In the genomic region with DNA sequence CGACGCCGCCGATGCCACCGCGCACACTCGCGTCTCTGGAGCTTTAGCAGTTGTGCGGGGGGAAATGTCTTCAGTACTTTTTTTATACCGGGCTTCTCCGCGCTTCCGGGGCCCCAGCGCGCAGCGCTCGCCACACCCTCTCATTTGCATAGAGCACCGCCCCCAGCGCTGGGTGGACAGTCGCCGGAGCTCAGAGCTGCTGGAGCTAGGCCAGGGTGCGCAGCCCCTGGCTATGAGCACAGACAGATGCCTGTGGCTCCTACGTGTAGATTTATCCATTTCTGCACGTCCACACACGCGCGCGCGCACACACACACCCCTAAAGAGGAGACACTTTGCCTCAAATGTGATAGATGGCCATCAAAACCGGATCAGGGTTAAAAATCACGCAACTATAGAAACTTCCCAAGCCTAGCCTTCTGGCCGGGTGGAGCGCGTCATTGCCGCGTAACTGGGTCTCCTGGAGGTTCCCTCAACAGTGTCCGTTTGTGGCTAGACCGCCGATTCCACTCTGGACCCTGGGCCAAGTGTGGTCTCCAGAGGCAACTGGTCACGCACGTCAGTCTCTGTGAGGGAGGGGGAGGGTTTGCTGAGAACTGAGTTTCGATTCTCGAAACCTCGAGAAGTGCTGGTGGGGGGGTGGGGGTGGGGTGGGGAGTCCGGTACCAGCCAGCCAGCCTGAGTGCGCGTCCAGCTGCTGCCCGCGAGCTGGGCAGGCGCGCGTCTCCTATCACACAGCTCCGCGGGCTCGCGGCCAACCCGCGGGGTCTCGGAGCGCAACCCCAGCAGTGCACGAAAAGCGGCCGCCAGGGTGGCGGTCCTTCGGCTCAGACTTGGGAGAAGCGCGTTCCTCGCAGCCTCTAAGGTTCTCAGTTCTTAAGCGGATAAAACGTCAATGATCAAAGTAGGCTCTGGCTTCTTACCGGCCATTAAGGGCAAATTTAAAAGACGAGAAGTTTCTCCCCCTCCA, we compare ENCODE assay signal across 8 mouse cellular contexts. TPM values are rescaled to one million over a fixed set of nuclear protein-coding genes. Genes with fewer than 3 reads are reported as not detected.
DNase-seq lines count a peak whose midpoint lies in the region; ATAC-seq and TF ChIP-seq lines count a peak whose summit lies in the region.

Gene Tent5a (minus strand): TSS at position 107 of the 970 bp plus-strand sequence.

- H3K4me3 ChIP-seq in forebrain, embryonic 12.5 days (replicated peaks), result peak within 1 kb of the TSS; percentile 72
- H3K4me3 ChIP-seq in heart, postnatal 0 days (ENCODE audit: low read depth, low read length), result peak within 1 kb of the TSS; percentile 84
- H3K4me3 ChIP-seq in liver, embryonic 16.5 days (ENCODE audit: low read depth, low read length), result peak within 1 kb of the TSS; percentile 72
- H3K4me3 ChIP-seq in neural tube, embryonic 11.5 days (ENCODE audit: low read depth, low read length), result peak within 1 kb of the TSS; percentile 77
- H3K4me3 ChIP-seq in stomach, embryonic 16.5 days (replicated peaks; ENCODE audit: low read length), result peak within 1 kb of the TSS; percentile 84

- 0 out of 2 replicates have a peak within 1 kb of the TSS, but pooled peaks have one; percentile 25 for H3K27ac ChIP-seq in forebrain, embryonic 12.5 days
- H3K27ac ChIP-seq in heart, postnatal 0 days (ENCODE audit: low read depth), result peak within 1 kb of the TSS; percentile 94
- peak within 1 kb of the TSS; percentile 86 for H3K27ac ChIP-seq in liver, embryonic 16.5 days (ENCODE audit: low read length)
- H3K27ac ChIP-seq in neural tube, embryonic 11.5 days (ENCODE audit: low read depth, low read length), result no peak within 1 kb of the TSS
- H3K27ac ChIP-seq in stomach, embryonic 16.5 days (ENCODE audit: low read length), result peak within 1 kb of the TSS; percentile 91

- no peak for TF ChIP-seq EP300 in heart, postnatal 0 days (IDR thresholded peaks at IDR 0.05; ENCODE audit: low read depth)

- ATAC-seq in forebrain, embryonic 12.5 days (ENCODE audit: low FRiP score), result peak; percentile 93
- peak; percentile 91 for ATAC-seq in heart, postnatal 0 days (ENCODE audit: insufficient read depth, low read depth)
- peak; percentile 91 for ATAC-seq in liver, embryonic 16.5 days (ENCODE audit: low read depth)
- peak; percentile 93 for ATAC-seq in neural tube, embryonic 11.5 days (ENCODE audit: insufficient read depth, low FRiP score, low TSS enrichment)
- ATAC-seq in stomach, embryonic 16.5 days (ENCODE audit: insufficient read depth, low FRiP score), result peak; percentile 94

- H3K9ac ChIP-seq in forebrain, embryonic 12.5 days, result peak within 1 kb of the TSS; percentile 58
- H3K9ac ChIP-seq in heart, postnatal 0 days (replicated peaks; ENCODE audit: low read depth, low read length), result peak within 1 kb of the TSS; percentile 73
- H3K9ac ChIP-seq in liver, embryonic 16.5 days (ENCODE audit: low read depth, low read length), result peak within 1 kb of the TSS; percentile 73
- peak within 1 kb of the TSS; percentile 50 for H3K9ac ChIP-seq in neural tube, embryonic 11.5 days (ENCODE audit: low read length)
- peak within 1 kb of the TSS; percentile 84 for H3K9ac ChIP-seq in stomach, embryonic 16.5 days (ENCODE audit: low read length)

- H3K27me3 ChIP-seq in forebrain, embryonic 12.5 days, result peaks cover 33% of the 10 kb centered on the region
- H3K27me3 ChIP-seq in heart, postnatal 0 days (ENCODE audit: control insufficient read depth, insufficient read depth, low read length), result no peaks in the 10 kb centered on the region
- peaks cover 11% of the 10 kb centered on the region for H3K27me3 ChIP-seq in liver, embryonic 16.5 days (ENCODE audit: control insufficient read depth, insufficient read depth, low read depth, low read length)
- H3K27me3 ChIP-seq in neural tube, embryonic 11.5 days (ENCODE audit: control insufficient read depth, insufficient read depth, low read length), result peaks cover 7% of the 10 kb centered on the region
- no peaks in the 10 kb centered on the region for H3K27me3 ChIP-seq in stomach, embryonic 16.5 days (ENCODE audit: control insufficient read depth, insufficient read depth, low read length)

- DNase-seq in CD8-positive naive resting alpha-beta T cell, adult 2 months (ENCODE audit: low read depth in 2 of 2, low spot score in 2 of 2), result peak; percentile 69 to 70
- DNase-seq in brain, adult 2 months (ENCODE audit: low read depth, low spot score), result peak; percentile 76
- peak; percentile 91 for DNase-seq in heart, postnatal 0 days (ENCODE audit: low spot score)
- DNase-seq in kidney, postnatal 36 days, result peak; percentile 86 to 91
- DNase-seq in neural tube, embryonic 11.5 days (ENCODE audit: low spot score), result peak; percentile 88

- no peaks in the 10 kb centered on the region for H3K9me3 ChIP-seq in forebrain, embryonic 12.5 days
- H3K9me3 ChIP-seq in heart, postnatal 0 days (replicated peaks; ENCODE audit: control insufficient read depth, low read length), result no peaks in the 10 kb centered on the region
- H3K9me3 ChIP-seq in liver, embryonic 16.5 days (replicated peaks; ENCODE audit: control insufficient read depth, low read length), result no peaks in the 10 kb centered on the region
- H3K9me3 ChIP-seq in neural tube, embryonic 11.5 days (ENCODE audit: control insufficient read depth, low read length), result no peaks in the 10 kb centered on the region
- H3K9me3 ChIP-seq in stomach, embryonic 16.5 days (replicated peaks; ENCODE audit: control insufficient read depth, low read length), result no peaks in the 10 kb centered on the region

- WGBS in forebrain, embryonic 12.5 days, result under 1% methylated on average over 72 of the region's 72 CpGs
- under 1% methylated on average over 72 of the region's 72 CpGs for WGBS in heart, postnatal 0 days
- WGBS in liver, embryonic 16.5 days (ENCODE audit: insufficient replicate concordance), result 0% methylated on average over 72 of the region's 72 CpGs
- under 1% methylated on average over 72 of the region's 72 CpGs for WGBS in neural tube, embryonic 11.5 days
- under 1% methylated on average over 69 of the region's 72 CpGs for WGBS in stomach, embryonic 16.5 days

- H3K4me1 ChIP-seq in forebrain, embryonic 12.5 days, result peaks cover 6% of the 10 kb centered on the region
- peaks cover 9% of the 10 kb centered on the region for H3K4me1 ChIP-seq in heart, postnatal 0 days (ENCODE audit: control insufficient read depth, insufficient read depth)
- H3K4me1 ChIP-seq in liver, embryonic 16.5 days (ENCODE audit: control insufficient read depth, low read depth, low read length), result no peaks in the 10 kb centered on the region; the same call in 1 of the 2 replicates
- no peaks in the 10 kb centered on the region for H3K4me1 ChIP-seq in neural tube, embryonic 11.5 days (ENCODE audit: control insufficient read depth, insufficient read depth, low read length)
- H3K4me1 ChIP-seq in stomach, embryonic 16.5 days (ENCODE audit: control insufficient read depth, insufficient read depth, low read length), result no peaks in the 10 kb centered on the region

- TF ChIP-seq CTCF in heart, postnatal 0 days (IDR thresholded peaks at IDR 0.05; ENCODE audit: low read depth), result no peak

- H3K4me2 ChIP-seq in forebrain, embryonic 12.5 days, result peak within 1 kb of the TSS; percentile 90
- peak within 1 kb of the TSS; percentile 86 for H3K4me2 ChIP-seq in heart, postnatal 0 days (ENCODE audit: low read depth, low read length)
- H3K4me2 ChIP-seq in liver, embryonic 16.5 days (ENCODE audit: low read depth, low read length), result peak within 1 kb of the TSS; percentile 84
- peak within 1 kb of the TSS; percentile 96 for H3K4me2 ChIP-seq in neural tube, embryonic 11.5 days (ENCODE audit: low read depth)
- peak within 1 kb of the TSS; percentile 84 for H3K4me2 ChIP-seq in stomach, embryonic 16.5 days (ENCODE audit: low read depth, low read length)

- H3K36me3 ChIP-seq in forebrain, embryonic 12.5 days (replicated peaks), result no peaks in the 10 kb centered on the region
- no peaks in the 10 kb centered on the region for H3K36me3 ChIP-seq in heart, postnatal 0 days (replicated peaks; ENCODE audit: control insufficient read depth, insufficient read depth, low read length)
- no peaks in the 10 kb centered on the region for H3K36me3 ChIP-seq in liver, embryonic 16.5 days (ENCODE audit: control insufficient read depth, insufficient read depth)
- H3K36me3 ChIP-seq in neural tube, embryonic 11.5 days (ENCODE audit: control insufficient read depth, insufficient read depth, low read length), result no peaks in the 10 kb centered on the region
- no peaks in the 10 kb centered on the region for H3K36me3 ChIP-seq in stomach, embryonic 16.5 days (ENCODE audit: control insufficient read depth, insufficient read depth, low read length)

RNA-seq across cellular contexts. Expression of gene Tent5a, which starts in this region (rescaled TPM):
- polyA plus RNA-seq in forebrain, embryonic 12.5 days (2016; fragmentation: Nextera tagmentation; extraction: Ambion mirVana), result 3.8 and 4.6 TPM in 2 replicates
- 8.8 and 17.9 TPM in 2 replicates for total RNA-seq in heart, postnatal 0 days (2014; rRNA removed; ENCODE audit: low replicate concordance)
- 6.4 and 6.6 TPM in 2 replicates for polyA plus RNA-seq in heart, postnatal 0 days (2015; fragmentation: Nextera tagmentation; extraction: Ambion mirVana)
- 17.1 and 17.9 TPM in 2 replicates for polyA plus RNA-seq in liver, embryonic 16.5 days (2015; fragmentation: Nextera tagmentation; extraction: Ambion mirVana)
- 3.9 and 4.3 TPM in 2 replicates for polyA plus RNA-seq in neural tube, embryonic 11.5 days (2014; fragmentation: Nextera tagmentation; extraction: Ambion mirVana)
- 24.1 and 24.2 TPM in 2 replicates for polyA plus RNA-seq in stomach, embryonic 16.5 days (2015; fragmentation: Nextera tagmentation; extraction: Ambion mirVana)
